ENCODE assay signal across 19 mouse cellular contexts in genomic region chr16:31597965-31598364, GRCm38 (mm10).
DNase-seq lines count a peak whose midpoint lies in the region; ATAC-seq and TF ChIP-seq lines count a peak whose summit lies in the region.
"Had no signal": no experiment of that assay in that cellular context is flagged by ENCODE, and none has a peak within 500 bp of the region (broad histone marks: within the 10 kb centered on the region; RNA-seq: fewer than 3 reads in every experiment).

No protein-coding gene starts in this region.

- H3K36me3 ChIP-seq in midbrain, embryonic 11.5 days (ENCODE audit: control insufficient read depth, insufficient read depth, low read length) = no peaks in the 10 kb centered on the region
- H3K36me3 ChIP-seq in midbrain, embryonic 16.5 days (ENCODE audit: control insufficient read depth, insufficient read depth, low read length) = no peaks in the 10 kb centered on the region
- no peaks in the 10 kb centered on the region for H3K36me3 ChIP-seq in liver, embryonic 14.5 days (replicated peaks; ENCODE audit: control insufficient read depth, insufficient read depth, low read depth)
- H3K36me3 ChIP-seq in kidney, embryonic 15.5 days = no peaks in the 10 kb centered on the region
- H3K36me3 ChIP-seq: embryonic facial prominence, embryonic 13.5 days; limb, embryonic 12.5 days; lung, embryonic 15.5 days; midbrain, embryonic 15.5 days had no signal

- intact Hi-C loops in gastrocnemius, adult 2 months (cut with DNase I) = no loop called here

- H3K4me3 ChIP-seq in gastrocnemius, adult 2 months = no peak overlapping the region
- H3K4me3 ChIP-seq in midbrain, embryonic 11.5 days (ENCODE audit: low read depth, low read length) = no peak overlapping the region
- no peak overlapping the region for H3K4me3 ChIP-seq in midbrain, embryonic 16.5 days (ENCODE audit: low read depth, low read length)
- 0 out of 4 replicates have a peak overlapping the region, but pooled peaks of 1 of the 2 experiments have one; percentile 16 for H3K4me3 ChIP-seq in liver, embryonic 14.5 days (ENCODE audit: insufficient read depth in 1 of 2, low read depth in 2 of 2, low read length in 2 of 2)
- H3K4me3 ChIP-seq in kidney, embryonic 15.5 days (replicated peaks) = no peak overlapping the region
- H3K4me3 ChIP-seq: embryonic facial prominence, embryonic 13.5 days; forebrain, embryonic 13.5 days; limb, embryonic 12.5 days; lung, embryonic 15.5 days; midbrain, embryonic 15.5 days had no signal

- no peak for DNase-seq in gastrocnemius, adult 2 months
- no peak for DNase-seq in gastrocnemius, postnatal 25 days
- DNase-seq in midbrain, embryonic 11.5 days (ENCODE audit: low spot score, missing footprints) = peak; percentile 37
- DNase-seq in liver, embryonic 14.5 days (ENCODE audit: low read depth in 3 of 3, low spot score in 3 of 3) = no peak
- no peak for DNase-seq in thymus, postnatal 4 days
- DNase-seq in frontal cortex, adult 2 months (ENCODE audit: extremely low spot score in 1 of 2, low spot score in 1 of 2) = no peak
- DNase-seq: thymus, postnatal 14 days had no signal

- no peak for ATAC-seq in midbrain, embryonic 11.5 days (ENCODE audit: low FRiP score)
- no peak for ATAC-seq in midbrain, embryonic 16.5 days
- peak; percentile 51 for ATAC-seq in liver, embryonic 14.5 days (ENCODE audit: insufficient read depth)
- no peak for ATAC-seq in kidney, embryonic 15.5 days (replicated peaks; ENCODE audit: low FRiP score)
- ATAC-seq: forebrain, embryonic 13.5 days; hindbrain, embryonic 16.5 days; intestine, postnatal 0 days; midbrain, embryonic 15.5 days had no signal

- no peak overlapping the region for H3K9ac ChIP-seq in midbrain, embryonic 11.5 days (ENCODE audit: low read length)
- H3K9ac ChIP-seq in midbrain, embryonic 16.5 days (ENCODE audit: low read depth, low read length) = no peak overlapping the region
- H3K9ac ChIP-seq in liver, embryonic 14.5 days (replicated peaks) = peak overlapping the region; percentile 37
- H3K9ac ChIP-seq in kidney, embryonic 15.5 days = no peak overlapping the region
- H3K9ac ChIP-seq: embryonic facial prominence, embryonic 13.5 days; forebrain, embryonic 13.5 days; limb, embryonic 12.5 days; lung, embryonic 15.5 days; midbrain, embryonic 15.5 days had no signal

- no peak for TF ChIP-seq CTCF in gastrocnemius, adult 2 months (IDR thresholded peaks at IDR 0.05)
- no peak for TF ChIP-seq CTCF in liver, embryonic 14.5 days (IDR thresholded peaks at IDR 0.05; ENCODE audit: low read depth)

- H3K4me2 ChIP-seq in midbrain, embryonic 11.5 days = no peak overlapping the region
- H3K4me2 ChIP-seq in midbrain, embryonic 16.5 days (ENCODE audit: low read length) = no peak overlapping the region
- peak overlapping the region; percentile 60 for H3K4me2 ChIP-seq in liver, embryonic 14.5 days (ENCODE audit: low read depth)
- H3K4me2 ChIP-seq in kidney, embryonic 15.5 days = no peak overlapping the region
- H3K4me2 ChIP-seq: embryonic facial prominence, embryonic 13.5 days; forebrain, embryonic 13.5 days; limb, embryonic 12.5 days; lung, embryonic 15.5 days; midbrain, embryonic 15.5 days had no signal

- H3K4me1 ChIP-seq in midbrain, embryonic 11.5 days (ENCODE audit: control insufficient read depth, insufficient read depth, low read length) = peaks cover 5% of the 10 kb centered on the region
- peaks cover 3% of the 10 kb centered on the region for H3K4me1 ChIP-seq in midbrain, embryonic 16.5 days (ENCODE audit: control insufficient read depth, insufficient read depth, low read length)
- H3K4me1 ChIP-seq in liver, embryonic 14.5 days (replicated peaks; ENCODE audit: control insufficient read depth in 2 of 2, insufficient read depth in 2 of 2, low read length in 1 of 2) = peaks cover 52 to 58% of the 10 kb centered on the region in 2 experiments
- H3K4me1 ChIP-seq in kidney, embryonic 15.5 days = peaks cover 11% of the 10 kb centered on the region

- no peaks in the 10 kb centered on the region for H3K9me3 ChIP-seq in midbrain, embryonic 11.5 days (ENCODE audit: control insufficient read depth, low read length)
- H3K9me3 ChIP-seq in midbrain, embryonic 16.5 days (replicated peaks; ENCODE audit: control insufficient read depth, low read length, poor library complexity, severe bottlenecking) = no peaks in the 10 kb centered on the region
- H3K9me3 ChIP-seq in liver, embryonic 14.5 days (ENCODE audit: control insufficient read depth, low read length) = no peaks in the 10 kb centered on the region
- no peaks in the 10 kb centered on the region for H3K9me3 ChIP-seq in kidney, embryonic 15.5 days (replicated peaks)
- H3K9me3 ChIP-seq: embryonic facial prominence, embryonic 13.5 days; forebrain, embryonic 13.5 days; limb, embryonic 12.5 days; lung, embryonic 15.5 days; midbrain, embryonic 15.5 days had no signal

- no peak for TF ChIP-seq EP300 in liver, embryonic 14.5 days (IDR thresholded peaks at IDR 0.05; ENCODE audit: low read depth)

- peak overlapping the region; percentile 80 for H3K27ac ChIP-seq in gastrocnemius, adult 2 months
- no peak overlapping the region for H3K27ac ChIP-seq in midbrain, embryonic 11.5 days (ENCODE audit: low read depth, low read length)
- H3K27ac ChIP-seq in midbrain, embryonic 16.5 days (ENCODE audit: low read length) = no peak overlapping the region
- peak overlapping the region; percentile 79 for H3K27ac ChIP-seq in liver, embryonic 14.5 days
- no peak overlapping the region for H3K27ac ChIP-seq in kidney, embryonic 15.5 days
- H3K27ac ChIP-seq: embryonic facial prominence, embryonic 13.5 days; forebrain, embryonic 13.5 days; kidney, postnatal 0 days; limb, embryonic 12.5 days; lung, embryonic 15.5 days; macrophage; midbrain, embryonic 15.5 days had no signal

- H3K27me3 ChIP-seq in midbrain, embryonic 11.5 days (ENCODE audit: control insufficient read depth, insufficient read depth, low read length) = no peaks in the 10 kb centered on the region
- no peaks in the 10 kb centered on the region for H3K27me3 ChIP-seq in midbrain, embryonic 16.5 days (ENCODE audit: control insufficient read depth, insufficient read depth, low read depth, low read length)
- no peaks in the 10 kb centered on the region for H3K27me3 ChIP-seq in liver, embryonic 14.5 days (ENCODE audit: control insufficient read depth, insufficient read depth, low read length)
- no peaks in the 10 kb centered on the region for H3K27me3 ChIP-seq in kidney, embryonic 15.5 days
- H3K27me3 ChIP-seq: CH12.LX; embryonic facial prominence, embryonic 13.5 days; limb, embryonic 12.5 days; lung, embryonic 15.5 days; midbrain, embryonic 15.5 days had no signal

- 82% methylated on average over 5 of the region's 5 CpGs for WGBS in midbrain, embryonic 11.5 days
- 91% methylated on average over 5 of the region's 5 CpGs for WGBS in midbrain, embryonic 16.5 days
- WGBS in liver, embryonic 14.5 days (ENCODE audit: insufficient replicate concordance) = 13% methylated on average over 5 of the region's 5 CpGs
- WGBS in kidney, embryonic 15.5 days = 78% methylated on average over 5 of the region's 5 CpGs

Comparison
In these comparisons a context has a peak if more than half of its experiments do, and no peak if none do; other contexts are left out.
1. H3K27ac ChIP-seq: peak in gastrocnemius, adult 2 months (single experiment) and liver, embryonic 14.5 days (single experiment); none in midbrain, embryonic 11.5 days (single experiment), midbrain, embryonic 16.5 days (single experiment) and kidney, embryonic 15.5 days (single experiment).